Mouse (Mus musculus) hindbrain, postnatal 0 days (tissue): ENCODE results near the gene Slc37a4. TPM values are rescaled to one million over a fixed set of nuclear protein-coding genes. Genes with fewer than 3 reads are reported as not detected.
A peak's percentile ranks its signal among the peaks of the same experiment; 100 is the strongest.

Experiments used
- ATAC-seq: fragments of 200-750 bp; cut with Nextera tagmentation; 2 replicates; pipeline ENCODE4 v1.8.0; 2017; ENCODE audit warnings: mild to moderate bottlenecking, moderate TSS enrichment, moderate library complexity
- DNase-seq: peaks from one replicate; pipeline ENCODE4 v3.0.0-alpha.2; 2015; ENCODE audit warnings: low spot score
- H3K27ac ChIP-seq: fragments of 300-500 bp; sonication (generic); 2 replicates; pipeline ENCODE4 v1.5.1; 2014; ENCODE audit warnings: mild to moderate bottlenecking
- H3K27me3 ChIP-seq: fragments of 300-500 bp; sonication (generic); 2 replicates; pipeline ENCODE4 v1.6.1; 2014; ENCODE audit warnings: low read length, mixed read lengths; ENCODE audit not compliant: insufficient read depth
- H3K36me3 ChIP-seq: fragments of 300-500 bp; sonication (generic); 2 replicates; pipeline ENCODE4 v1.6.1; 2014; ENCODE audit warnings: low read length, mixed read lengths; ENCODE audit not compliant: insufficient read depth
- H3K4me1 ChIP-seq: fragments of 300-500 bp; sonication (generic); 2 replicates; pipeline ENCODE4 v1.6.1; 2014; ENCODE audit warnings: antibody characterized with exemption, low read length, mixed read lengths; ENCODE audit not compliant: insufficient read depth
- H3K4me2 ChIP-seq: fragments of 300-500 bp; sonication (generic); 2 replicates; pipeline ENCODE4 v1.6.1; 2014; ENCODE audit warnings: low read depth, mild to moderate bottlenecking, low read length, moderate library complexity, mixed read lengths
- H3K4me3 ChIP-seq: fragments of 300-500 bp; sonication (generic); 2 replicates; pipeline ENCODE4 v1.5.1; 2014; ENCODE audit warnings: low read length
- H3K9ac ChIP-seq: fragments of 300-500 bp; sonication (generic); replicated peaks from 2 replicates; pipeline ENCODE4 v1.6.1; 2014; ENCODE audit warnings: mild to moderate bottlenecking, low read length, moderate library complexity, mixed read lengths
- H3K9me3 ChIP-seq: fragments of 300-500 bp; sonication (generic); 2 replicates; pipeline ENCODE4 v1.6.1; 2016; ENCODE audit warnings: low read length, mixed read lengths
- CTCF ChIP-seq: IDR thresholded peaks from 2 replicates; pipeline ENCODE4 v1.5.1; 2016; ENCODE audit warnings: antibody characterized with exemption, control low read depth, low read depth
- WGBS: fragments of 180-500 bp; shearing (Covaris S2); extraction: QIAGEN DNeasy Blood & Tissue Kit; methylation state at CpG from one replicate; pipeline ENCODE4 v1.1.7; 2014; 5-methylcytosine and 5-hydroxymethylcytosine counted together
- polyA plus RNA-seq: library from polyadenylated mRNA; unstranded; fragments of >200 nt; fragmentation: Nextera tagmentation; extraction: Ambion mirVana; gene quantifications from 2 replicates; pipeline ENCODE4 v1.2.1, GENCODE M21; 2015
- total RNA-seq: library from RNA; depleted of rRNA; stranded (reverse); fragments of >200 nt; gene quantifications from 2 replicates; pipeline ENCODE4 v1.2.3, GENCODE M21; 2014

Gene Slc37a4
- total and polyA plus RNA-seq, 2 experiments from 2014 or later, result 40.3 to 93.9 TPM

DNA sequence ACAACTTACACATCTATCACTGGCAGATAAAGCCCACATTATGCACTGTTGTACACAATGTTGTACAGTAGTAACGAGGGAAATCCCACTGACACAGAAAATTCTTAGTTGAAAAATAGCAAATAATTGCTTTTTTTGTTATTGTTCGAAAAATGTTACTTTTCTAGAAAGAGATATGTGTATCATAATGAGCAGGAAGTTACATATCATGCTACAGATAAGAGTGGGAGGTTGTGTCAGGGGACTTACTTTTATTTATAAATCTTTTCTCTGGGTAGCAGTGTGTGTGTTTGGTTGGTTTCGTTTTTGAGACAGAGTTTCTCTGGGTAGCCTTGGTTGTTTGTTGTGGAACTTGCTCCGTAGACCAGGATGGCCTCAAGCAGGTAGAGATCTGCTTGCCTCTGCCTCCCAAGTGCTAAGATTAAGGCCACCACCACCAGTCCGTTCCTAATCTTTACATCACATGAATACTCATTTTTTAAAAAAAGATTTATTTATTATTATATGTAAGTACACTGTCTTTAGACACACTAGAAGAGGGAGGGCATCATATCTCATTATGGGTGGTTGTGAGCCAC is 18.4 kb upstream of the Slc37a4 start:
- H3K36me3 ChIP-seq, result peaks cover 22% of the 10 kb centered on the region
- TF ChIP-seq CTCF, result no peak
- H3K4me1 ChIP-seq, result peaks cover 9% of the 10 kb centered on the region
- H3K9me3 ChIP-seq, result no peaks in the 10 kb centered on the region
- H3K4me2 ChIP-seq, result peak overlapping the region; percentile 82
- no peaks in the 10 kb centered on the region for H3K27me3 ChIP-seq
- DNase-seq (no peak), ATAC-seq (no peak)
- 88% methylated on average over 5 of the region's 5 CpGs for WGBS
- H3K4me3 ChIP-seq, result peak overlapping the region; percentile 87
- H3K9ac ChIP-seq, result peak overlapping the region; percentile 96; the same call in 1 of the 2 replicates
- H3K27ac ChIP-seq, result peak overlapping the region; percentile 86; the same call in 1 of the 2 replicates

DNA sequence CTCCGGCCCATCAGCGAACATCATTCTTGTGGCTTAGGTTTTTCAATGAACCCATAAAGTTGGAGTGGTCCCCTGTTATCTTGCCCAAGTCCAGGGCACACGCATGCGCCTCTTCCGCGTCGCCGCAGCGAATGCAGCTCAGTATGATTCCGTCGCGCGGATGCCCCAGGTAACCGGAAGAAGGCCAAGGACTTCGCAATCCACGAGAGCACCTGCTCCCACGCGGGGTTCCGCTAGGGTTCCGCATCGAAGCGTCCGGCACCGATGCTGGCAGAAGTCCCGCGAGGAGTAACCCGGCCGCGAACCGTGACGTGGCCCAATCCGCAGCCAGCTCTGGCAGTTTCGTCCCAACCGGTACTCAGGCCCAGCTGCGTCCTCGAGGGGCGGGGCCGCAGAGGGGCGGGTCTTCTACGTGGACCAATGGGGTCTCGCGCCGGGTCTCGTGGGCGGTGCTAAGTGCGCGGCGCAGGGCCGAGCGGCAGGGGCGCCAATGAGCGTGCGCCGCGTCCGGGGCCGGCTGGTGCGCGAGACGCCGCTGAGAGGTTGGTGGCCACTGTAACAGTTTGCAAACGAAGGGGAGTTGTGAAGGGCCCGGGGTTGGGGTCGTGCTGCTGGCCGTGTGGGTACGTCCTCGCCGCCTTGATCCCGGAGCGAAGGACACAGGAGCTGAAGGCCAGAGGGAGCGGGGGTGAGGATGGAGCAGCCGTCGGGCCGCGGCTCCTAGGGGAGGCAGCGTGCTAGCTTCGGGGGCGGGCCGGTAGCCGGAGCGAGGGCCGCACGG is 17.4 kb upstream of the Slc37a4 start, which contains the start of gene Hyou1:
Gene Hyou1 (plus strand): TSS at position 437 of the 781 bp plus-strand sequence.
- H3K9me3 ChIP-seq, result no peaks in the 10 kb centered on the region
- H3K9ac ChIP-seq, result peak within 1 kb of the TSS; percentile 96
- peaks cover 30% of the 10 kb centered on the region for H3K36me3 ChIP-seq
- ATAC-seq, result peak; percentile 99
- H3K27me3 ChIP-seq, result no peaks in the 10 kb centered on the region
- H3K4me3 ChIP-seq, result peak within 1 kb of the TSS; percentile 87
- H3K4me1 ChIP-seq, result peaks cover 9% of the 10 kb centered on the region
- peak within 1 kb of the TSS; percentile 82 for H3K4me2 ChIP-seq
- peak; percentile 99 for DNase-seq
- 2% methylated on average over 79 of the region's 83 CpGs for WGBS
- TF ChIP-seq CTCF, result peak; percentile 30
- H3K27ac ChIP-seq, result peak within 1 kb of the TSS; percentile 89

DNA sequence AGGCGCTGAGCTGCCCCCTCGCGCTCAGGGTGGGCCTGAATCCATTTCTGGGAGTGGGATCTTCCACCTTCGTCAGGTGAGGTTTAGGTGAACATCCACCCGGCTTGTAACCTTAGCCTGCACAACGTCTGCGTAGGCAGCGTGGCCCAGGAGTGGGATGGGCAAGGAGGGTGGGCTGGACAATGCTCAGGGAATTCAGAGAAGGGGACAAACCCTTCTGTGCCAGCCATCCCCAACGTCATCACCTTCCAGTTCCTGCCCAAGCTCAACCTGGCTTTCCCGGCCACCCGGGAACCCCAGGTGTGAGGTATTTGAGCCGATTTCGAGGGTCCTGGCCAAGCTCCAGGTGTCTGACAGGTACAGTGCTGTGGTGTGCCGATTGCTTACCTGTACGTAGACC is 16.8 kb upstream of the Slc37a4 start:
- 8% methylated on average over 15 of the region's 15 CpGs for WGBS

DNA sequence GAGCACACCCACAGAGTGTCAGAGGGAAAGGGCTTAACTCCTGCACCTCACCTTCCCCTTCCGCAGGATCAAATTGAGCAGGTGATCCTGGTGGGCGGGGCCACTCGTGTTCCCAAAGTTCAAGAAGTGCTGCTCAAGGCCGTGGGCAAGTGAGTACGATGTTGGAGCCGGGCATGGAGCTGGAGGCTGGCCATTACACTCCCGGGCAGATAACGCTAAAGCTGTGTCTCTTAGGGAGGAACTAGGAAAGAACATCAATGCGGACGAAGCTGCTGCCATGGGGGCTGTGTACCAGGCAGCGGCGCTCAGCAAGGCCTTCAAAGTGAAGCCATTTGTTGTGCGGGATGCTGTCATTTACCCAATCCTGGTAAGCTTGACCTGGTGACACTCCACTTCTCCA is 12.1 kb upstream of the Slc37a4 start:
- Histone ChIP-seq H3K9me3 (no peaks in the 10 kb centered on the region), H3K36me3 (peaks cover 78% of the 10 kb centered on the region), H3K9ac (no peak overlapping the region), H3K4me1 (peaks cover 9% of the 10 kb centered on the region), H3K4me3 (no peak overlapping the region), H3K27ac (no peak overlapping the region), H3K4me2 (no peak overlapping the region), H3K27me3 (no peaks in the 10 kb centered on the region)
- no peak for TF ChIP-seq CTCF
- ATAC-seq, result no peak
- WGBS, result 95% methylated on average over 13 of the region's 13 CpGs
- DNase-seq, result no peak

More for the DNA sequence above, 16.8 kb upstream of the Slc37a4 start:
- Histone ChIP-seq H3K4me1 (peaks cover 9% of the 10 kb centered on the region), H3K36me3 (peaks cover 36% of the 10 kb centered on the region), H3K4me3 (peak overlapping the region; percentile 87), H3K9ac (peak overlapping the region; percentile 96), H3K4me2 (peak overlapping the region; percentile 82), H3K9me3 (no peaks in the 10 kb centered on the region), H3K27me3 (no peaks in the 10 kb centered on the region), H3K27ac (peak overlapping the region; percentile 89)
- peak; percentile 14 for ATAC-seq
- TF ChIP-seq CTCF, result no peak
- peak; percentile 19 for DNase-seq

DNA sequence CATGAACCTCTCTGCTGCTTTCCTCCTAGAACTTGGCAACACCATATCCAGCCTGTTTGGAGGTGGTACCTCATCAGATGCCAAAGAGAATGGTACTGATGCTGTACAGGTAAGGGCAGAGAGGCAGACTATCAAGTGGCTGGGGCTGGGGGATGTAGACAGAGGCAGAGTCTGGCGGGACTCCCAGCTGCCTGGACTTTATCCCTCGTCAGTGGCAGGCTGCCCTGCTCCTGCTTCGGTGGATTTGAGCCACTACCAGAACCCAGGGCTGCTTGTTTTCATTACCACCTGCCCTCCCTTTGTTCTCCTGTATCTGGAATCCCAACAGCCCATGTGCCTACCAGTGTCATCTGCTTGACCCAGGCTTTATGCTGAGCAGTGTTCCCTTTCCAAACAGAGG is 9.4 kb upstream of the Slc37a4 start:
- Histone ChIP-seq H3K36me3 (peaks cover 77% of the 10 kb centered on the region), H3K27me3 (no peaks in the 10 kb centered on the region), H3K9me3 (no peaks in the 10 kb centered on the region), H3K4me1 (no peaks in the 10 kb centered on the region), H3K9ac (no peak overlapping the region), H3K4me2 (no peak overlapping the region), H3K27ac (no peak overlapping the region), H3K4me3 (no peak overlapping the region)
- WGBS, result 82% methylated on average over 3 of the region's 3 CpGs
- ATAC-seq (no peak), DNase-seq (no peak)
- no peak for TF ChIP-seq CTCF

DNA sequence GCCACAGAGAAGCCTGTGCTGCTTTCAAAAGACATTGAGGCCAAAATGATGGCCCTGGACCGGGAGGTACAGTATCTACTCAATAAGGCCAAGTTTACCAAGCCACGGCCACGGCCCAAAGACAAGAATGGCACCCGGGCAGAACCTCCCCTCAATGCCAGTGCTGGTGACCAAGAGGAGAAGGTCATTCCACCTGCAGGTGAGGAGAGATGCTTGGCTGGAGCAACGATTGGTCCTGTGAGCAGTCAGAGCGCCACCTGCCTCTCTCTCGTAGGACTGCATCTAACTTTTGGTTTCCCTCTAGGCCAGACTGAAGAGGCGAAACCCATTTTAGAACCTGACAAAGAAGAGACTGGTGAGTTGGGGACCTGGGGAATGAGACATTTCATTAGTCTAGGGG is 7.4 kb upstream of the Slc37a4 start:
- Histone ChIP-seq H3K9ac (no peak overlapping the region), H3K4me1 (no peaks in the 10 kb centered on the region), H3K27me3 (no peaks in the 10 kb centered on the region), H3K36me3 (peaks cover 58% of the 10 kb centered on the region), H3K4me3 (no peak overlapping the region), H3K9me3 (no peaks in the 10 kb centered on the region), H3K4me2 (no peak overlapping the region), H3K27ac (no peak overlapping the region)
- ATAC-seq, result 0 out of 2 replicates have a peak, but pooled peaks have one; percentile 16
- DNase-seq, result peak; percentile 64
- peak; percentile 82 for TF ChIP-seq CTCF
- WGBS, result 59% methylated on average over 8 of the region's 8 CpGs
